Mouse (Mus musculus) layer of hippocampus, postnatal 25 days (tissue): ENCODE results near the gene Cd37. TPM values are rescaled to one million over a fixed set of nuclear protein-coding genes. Genes with fewer than 3 reads are reported as not detected.
A peak's percentile ranks its signal among the peaks of the same experiment; 100 is the strongest.

ENCODE experiments used
- DNase-seq, 2 experiments: peaks; one replicate each; pipeline ENCODE4 v3.0.0; 2022; ENCODE audit warnings: mixed read lengths in 2 of 2, low spot score in 1 of 2; ENCODE audit errors: extremely low spot score in 1 of 2
- total RNA-seq, 2 experiments: library from RNA; stranded (reverse); gene quantifications; 2 replicates each; pipeline ENCODE4 v1.2.3; 2021

Gene Cd37
- total RNA-seq, 2 experiments from 2014 or later, result 3.1 to 5.7 TPM

GRCm38 (mm10) chr7:45235656-45236180 lies 3.2 kb downstream of the Cd37 start:
- DNase-seq, result no peak

- DNase-seq, result no peak
These were observed 3.9 kb downstream of the Cd37 start for GRCm38 (mm10) chr7:45234922-45235571.

GRCm38 (mm10) chr7:45234333-45234841 lies 4.5 kb downstream of the Cd37 start:
- peak in 1 of 2 experiments; percentile 17 for DNase-seq

- DNase-seq, result peak; percentile 44 to 47
These were observed 5.2 kb downstream of the Cd37 start for GRCm38 (mm10) chr7:45233580-45234332.

DNA sequence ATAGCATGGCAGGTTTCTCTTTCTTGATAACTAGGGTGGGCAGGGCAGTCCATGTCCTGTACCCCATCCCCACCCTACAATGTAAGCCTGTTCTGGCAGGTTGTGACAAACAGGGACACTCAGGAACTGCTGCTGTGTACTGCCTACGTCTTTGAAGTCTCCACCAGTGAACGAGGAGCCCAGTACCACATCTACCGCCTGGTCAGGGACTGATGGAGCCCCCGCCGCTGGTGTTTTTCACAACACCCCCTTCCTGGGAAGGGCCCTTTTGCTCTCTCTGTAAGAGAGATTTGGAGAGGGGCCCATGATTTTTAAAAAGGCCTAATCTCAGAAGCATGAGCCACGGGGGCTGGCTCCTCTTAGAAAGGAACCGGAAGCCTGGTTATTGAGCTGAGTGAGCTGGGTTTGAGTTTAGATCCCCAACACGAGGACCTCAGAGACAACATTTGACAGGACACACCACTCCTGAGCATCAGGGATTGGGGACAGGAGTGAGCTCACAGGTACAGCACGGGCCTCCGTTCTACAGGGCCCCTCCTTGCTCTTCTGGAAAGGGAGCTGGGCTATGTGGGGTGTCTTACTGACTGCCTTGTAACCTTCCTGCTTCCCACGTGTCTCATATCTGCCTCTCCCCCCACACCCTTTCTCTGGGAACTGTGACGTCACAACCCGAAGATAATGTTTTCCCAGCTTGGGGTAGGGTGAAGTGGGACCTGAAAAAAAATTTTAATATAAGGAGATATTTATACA lies 6.0 kb downstream of the Cd37 start:
- DNase-seq, result peak in 1 of 2 experiments; percentile 23

GRCm38 (mm10) chr7:45231941-45232340 lies 7.0 kb downstream of the Cd37 start:
- DNase-seq, result no peak

DNA sequence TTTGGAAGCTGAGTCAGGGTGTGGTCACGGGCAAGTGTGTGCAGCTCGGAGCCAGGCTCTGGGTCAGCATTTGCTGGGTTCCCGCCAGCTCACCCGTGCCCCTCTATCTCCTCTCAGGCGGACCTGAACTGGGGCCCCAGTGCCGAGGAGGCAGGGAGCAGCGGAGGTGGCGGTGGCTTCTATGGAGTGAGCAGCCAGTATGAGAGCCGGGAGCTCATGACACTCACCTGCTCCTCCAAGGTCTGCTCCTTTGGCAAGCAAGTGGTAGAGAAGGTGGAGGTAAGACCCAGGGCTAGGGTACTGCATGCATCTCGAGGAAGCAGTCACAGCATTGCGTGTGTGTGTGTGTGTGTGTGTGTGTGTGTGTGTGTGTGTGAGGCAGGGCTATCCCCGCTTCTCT lies 7.7 kb downstream of the Cd37 start:
- DNase-seq, result no peak

- DNase-seq, result no peak
These were observed 9.3 kb downstream of the Cd37 start for GRCm38 (mm10) chr7:45229459-45230203.

DNA sequence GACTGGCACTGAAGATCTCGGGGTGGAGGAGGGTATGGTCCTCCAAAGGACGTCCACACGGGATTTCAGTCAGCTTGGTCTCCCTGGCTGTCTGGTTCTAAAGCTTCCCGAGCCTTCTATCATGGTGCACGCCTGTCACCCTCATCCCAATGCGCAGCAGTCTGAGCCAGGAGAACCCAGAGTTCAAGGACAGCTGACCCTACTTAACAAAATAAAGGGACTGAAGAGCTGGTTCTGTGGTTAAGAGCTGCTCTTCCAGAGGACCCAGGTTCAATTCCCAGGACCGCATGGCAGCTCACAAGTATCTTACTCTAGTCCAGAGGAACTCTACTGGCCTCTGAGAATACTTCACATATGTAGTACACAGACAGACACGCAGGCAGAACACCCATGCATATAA lies 9.9 kb downstream of the Cd37 start:
- no peak for DNase-seq

DNA sequence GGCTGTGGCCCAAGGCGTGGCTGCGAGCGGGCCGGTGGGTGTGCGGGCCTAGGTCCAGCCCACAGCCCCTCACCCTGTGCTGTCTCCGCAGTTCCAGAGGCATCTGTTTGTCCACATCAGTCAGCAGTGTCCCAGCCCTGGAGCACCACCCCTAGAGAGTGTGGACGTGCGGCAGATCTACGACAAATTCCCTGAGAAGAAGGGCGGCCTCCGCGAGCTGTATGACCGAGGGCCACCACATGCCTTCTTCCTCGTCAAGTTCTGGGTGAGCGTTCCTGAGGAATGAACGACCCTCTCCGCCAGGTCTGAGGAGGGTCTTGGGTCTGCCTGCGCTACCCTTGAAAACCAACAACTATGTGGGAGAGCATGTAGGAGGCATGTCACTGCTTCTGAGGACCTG lies 10.4 kb downstream of the Cd37 start:
- no peak for DNase-seq

- DNase-seq, result no peak
These were observed 12.5 kb downstream of the Cd37 start for GRCm38 (mm10) chr7:45226421-45226820.

- DNase-seq, result no peak
These were observed 14.1 kb downstream of the Cd37 start for GRCm38 (mm10) chr7:45224826-45225225.

DNA sequence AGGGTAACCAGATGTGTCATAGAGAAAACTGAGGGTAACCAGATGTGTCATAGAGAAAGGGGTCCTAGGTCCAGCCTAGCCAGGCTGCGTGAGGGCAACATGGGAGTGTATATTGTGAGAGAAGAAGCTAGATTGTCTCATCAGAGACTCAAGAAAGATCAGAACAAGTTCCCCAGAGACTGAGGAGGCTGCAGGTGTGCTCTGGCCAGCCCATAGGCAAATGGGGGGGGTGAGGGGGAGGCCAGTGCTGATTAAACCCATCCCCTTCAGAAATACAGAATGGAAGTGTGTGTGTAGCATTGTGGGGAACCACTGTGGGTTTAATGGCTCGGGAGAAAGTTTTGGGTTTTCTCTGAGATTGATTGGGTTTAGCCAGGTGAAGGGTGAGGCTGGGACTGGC lies 17.2 kb downstream of the Cd37 start:
- no peak for DNase-seq

DNA sequence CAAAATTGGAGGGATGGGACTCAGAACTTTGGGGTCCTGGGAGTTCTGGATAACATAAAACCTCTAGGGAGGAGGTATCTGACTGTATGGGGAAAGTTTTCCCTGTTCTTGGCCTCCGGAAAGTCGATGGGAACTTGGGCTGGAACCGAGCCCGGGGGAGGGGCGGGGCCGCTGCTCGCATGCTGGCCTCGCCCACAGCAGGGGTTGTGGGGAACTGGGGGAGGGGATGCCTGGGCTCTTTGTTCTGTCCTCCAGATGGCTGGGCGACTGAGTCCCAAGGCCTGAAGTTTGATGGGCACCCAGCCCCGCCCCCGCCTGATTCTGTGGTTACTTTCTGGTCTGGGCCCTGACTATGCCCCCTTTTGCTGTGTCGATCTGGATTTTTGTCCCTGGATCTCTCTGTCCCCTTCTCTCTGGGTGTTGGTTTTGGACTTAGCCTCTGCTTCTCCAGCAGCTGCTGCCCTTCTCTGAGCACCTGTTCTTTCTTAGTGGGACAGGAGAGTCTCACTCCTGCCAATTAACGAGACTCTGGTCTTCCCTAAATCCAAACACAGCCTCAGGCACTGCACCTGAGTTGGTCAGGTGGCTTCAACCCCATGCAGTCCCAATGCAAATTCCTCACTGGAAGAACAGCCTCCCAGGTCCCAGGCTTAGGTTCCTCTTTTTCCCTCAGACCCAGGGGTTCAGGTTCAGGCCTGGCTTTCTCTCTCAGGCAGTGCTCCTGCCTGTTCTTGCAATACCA lies 22.3 kb downstream of the Cd37 start:
- no peak for DNase-seq

- no peak for DNase-seq
These were observed 23.1 kb downstream of the Cd37 start, which contains the start of gene Tead2 for GRCm38 (mm10) chr7:45215673-45216441. TSS of gene Tead2 (plus strand) at chr7:45215753.

DNA sequence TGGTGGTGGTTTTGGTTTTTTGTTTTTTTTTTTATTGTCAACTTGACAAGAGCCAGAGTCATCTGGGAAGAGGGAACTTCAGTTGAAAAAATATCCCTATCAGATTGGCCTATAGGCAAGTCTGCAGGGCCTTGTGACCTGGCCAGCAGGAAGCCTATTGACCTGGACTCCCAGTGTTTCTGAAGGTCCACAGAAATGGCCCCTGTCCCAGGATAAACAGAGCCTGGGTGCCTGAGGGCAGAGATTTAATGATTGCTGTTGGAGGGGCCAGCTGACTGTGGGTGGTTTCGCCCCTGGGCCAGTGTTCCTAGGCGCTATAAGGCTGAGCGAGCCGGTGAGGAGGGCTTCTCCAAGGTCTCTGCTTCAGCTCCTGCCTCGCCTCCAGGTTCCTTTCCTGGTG lies 25.2 kb downstream of the Cd37 start:
- DNase-seq, result no peak

- DNase-seq, result no peak
These were observed 26.6 kb downstream of the Cd37 start for GRCm38 (mm10) chr7:45212356-45212755.

GRCm38 (mm10) chr7:45211851-45212251 lies 27.1 kb downstream of the Cd37 start, which contains the start of gene Dkkl1:
TSS of gene Dkkl1 (minus strand) at chr7:45212147.
- no peak for DNase-seq

DNA sequence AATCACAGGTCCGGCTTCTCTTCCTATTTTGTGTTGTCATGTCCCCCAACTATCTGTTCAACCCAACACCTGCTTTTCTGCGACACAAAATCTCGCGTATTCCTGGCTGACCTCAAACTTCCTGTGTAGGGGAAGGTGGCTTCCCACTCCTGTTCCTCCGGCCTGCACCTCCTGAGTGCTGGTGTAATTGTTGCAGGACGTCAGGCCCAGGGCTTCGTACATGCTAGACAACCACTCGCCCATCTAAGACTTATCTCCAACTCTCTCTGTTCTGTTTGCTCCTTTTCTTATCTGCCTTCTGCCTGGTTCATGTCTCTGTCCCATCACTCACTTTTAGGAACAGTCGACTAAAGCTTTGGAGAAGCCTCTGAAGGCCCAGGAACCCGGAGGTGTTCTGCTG lies 27.8 kb downstream of the Cd37 start:
- no peak for DNase-seq
